Mouse (Mus musculus): Measurements from ENCODE around the gene 2810006K23Rik. TPM values are rescaled to one million over a fixed set of nuclear protein-coding genes. Genes with fewer than 3 reads are reported as not detected.
"Not testable (repeated sequence)": the region's sequence is repeated elsewhere in the genome, so short reads cannot be mapped to it uniquely, and the experiment has no call there.

Gene 2810006K23Rik
- polyA plus RNA-seq, 1 experiment from 2014 or later = 20.2 TPM

DNA sequence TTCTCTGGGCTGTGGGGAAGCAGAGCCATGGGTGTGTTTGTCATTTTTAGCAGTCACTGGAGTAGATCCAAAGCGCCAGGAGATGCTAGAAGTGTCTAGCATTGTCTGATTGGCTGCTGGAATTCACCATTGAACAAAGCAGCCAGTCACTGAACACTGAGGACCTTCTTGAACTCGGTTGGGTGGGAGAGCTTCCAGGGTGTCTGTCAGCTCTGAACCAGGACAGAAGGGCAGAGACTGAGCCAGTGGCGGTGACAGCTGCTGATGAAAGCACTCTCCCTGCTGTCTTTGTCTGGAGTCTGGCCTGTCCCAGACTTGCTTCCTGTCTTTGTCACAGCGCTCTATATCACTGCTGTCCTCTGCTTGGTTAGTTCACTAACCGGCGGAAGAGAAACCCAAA, 6.5 kb downstream of the 2810006K23Rik start:
- H3K4me3 ChIP-seq (ENCODE audit: low read depth, low read length) = no peak overlapping the region
- no peak overlapping the region for H3K9ac ChIP-seq (ENCODE audit: low read length)
- 56% methylated on average over 6 of the region's 6 CpGs for WGBS
- no peaks in the 10 kb centered on the region for H3K9me3 ChIP-seq (ENCODE audit: control insufficient read depth, low read length)
- ATAC-seq (replicated peaks; ENCODE audit: low FRiP score) = peak; percentile 73
- H3K4me2 ChIP-seq (ENCODE audit: low read depth, low read length, severe bottlenecking) = no peak overlapping the region
- no peaks in the 10 kb centered on the region for H3K4me1 ChIP-seq (replicated peaks; ENCODE audit: control insufficient read depth, insufficient read depth, low read length)
- H3K27me3 ChIP-seq (ENCODE audit: control insufficient read depth, insufficient read depth, low read length) = no peaks in the 10 kb centered on the region
- H3K36me3 ChIP-seq (ENCODE audit: control insufficient read depth, insufficient read depth, low read length) = no peaks in the 10 kb centered on the region
- H3K27ac ChIP-seq (ENCODE audit: low read depth, low read length) = peak overlapping the region; percentile 31; the same call in 1 of the 2 replicates
- no peak for DNase-seq (ENCODE audit: low spot score)

DNA sequence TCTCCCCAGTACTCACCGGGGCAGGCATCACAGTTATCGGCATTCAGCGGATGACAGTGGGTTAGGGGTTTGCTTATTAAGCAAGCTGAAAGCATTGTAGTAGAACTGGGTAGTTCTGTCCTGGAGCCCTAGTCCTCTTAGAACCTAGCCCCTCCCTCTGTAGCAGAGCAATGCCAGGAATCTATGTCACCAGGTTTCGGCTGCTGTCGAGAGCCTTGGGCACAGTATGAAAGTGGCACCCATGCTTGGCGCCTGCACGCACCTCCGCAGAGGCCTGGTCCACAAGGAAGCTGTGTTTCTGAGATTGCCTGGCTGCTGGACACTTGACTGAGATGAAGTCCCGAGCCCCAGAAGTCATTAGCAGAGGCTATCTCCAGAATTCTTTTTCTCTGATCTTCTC, 9.2 kb downstream of the 2810006K23Rik start:
- Histone ChIP-seq H3K4me3 (ENCODE audit: low read depth, low read length) (no peak overlapping the region), H3K9me3 (ENCODE audit: control insufficient read depth, low read length) (no peaks in the 10 kb centered on the region), H3K4me1 (replicated peaks; ENCODE audit: control insufficient read depth, insufficient read depth, low read length) (no peaks in the 10 kb centered on the region), H3K27ac (ENCODE audit: low read depth, low read length) (no peak overlapping the region), H3K36me3 (ENCODE audit: control insufficient read depth, insufficient read depth, low read length) (no peaks in the 10 kb centered on the region), H3K4me2 (ENCODE audit: low read depth, low read length, severe bottlenecking) (no peak overlapping the region), H3K9ac (ENCODE audit: low read length) (no peak overlapping the region), H3K27me3 (ENCODE audit: control insufficient read depth, insufficient read depth, low read length) (no peaks in the 10 kb centered on the region)
- DNase-seq (ENCODE audit: low spot score) (no peak), ATAC-seq (replicated peaks; ENCODE audit: low FRiP score) (no peak)
- WGBS = 95% methylated on average over 9 of the region's 9 CpGs

DNA sequence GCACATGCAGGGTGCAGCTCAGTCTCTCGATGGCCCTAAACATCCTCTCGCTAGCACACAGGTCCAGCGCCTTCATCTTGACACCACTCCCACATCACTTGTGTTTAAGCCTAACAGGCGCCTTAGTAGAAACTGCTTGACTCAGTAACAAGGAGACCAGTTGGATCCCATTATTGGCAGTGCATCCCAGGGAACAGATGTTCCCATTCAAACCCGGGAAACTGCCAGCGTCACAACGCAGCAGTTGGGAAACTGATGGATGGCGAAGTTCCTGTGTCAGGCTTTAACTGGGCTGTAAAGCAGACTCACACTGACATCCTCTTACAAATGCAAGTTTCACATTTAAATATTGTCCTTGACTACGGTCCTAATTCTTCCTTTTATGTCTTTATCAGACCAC, 10.0 kb downstream of the 2810006K23Rik start:
- ATAC-seq (replicated peaks; ENCODE audit: low FRiP score) = no peak
- Histone ChIP-seq H3K4me2 (ENCODE audit: low read depth, low read length, severe bottlenecking) (no peak overlapping the region), H3K4me3 (ENCODE audit: low read depth, low read length) (no peak overlapping the region), H3K27me3 (ENCODE audit: control insufficient read depth, insufficient read depth, low read length) (no peaks in the 10 kb centered on the region), H3K27ac (ENCODE audit: low read depth, low read length) (no peak overlapping the region), H3K9me3 (ENCODE audit: control insufficient read depth, low read length) (no peaks in the 10 kb centered on the region), H3K9ac (ENCODE audit: low read length) (no peak overlapping the region), H3K36me3 (ENCODE audit: control insufficient read depth, insufficient read depth, low read length) (no peaks in the 10 kb centered on the region), H3K4me1 (replicated peaks; ENCODE audit: control insufficient read depth, insufficient read depth, low read length) (no peaks in the 10 kb centered on the region)
- DNase-seq (ENCODE audit: low spot score) = no peak
- WGBS = 74% methylated on average over 9 of the region's 9 CpGs

DNA sequence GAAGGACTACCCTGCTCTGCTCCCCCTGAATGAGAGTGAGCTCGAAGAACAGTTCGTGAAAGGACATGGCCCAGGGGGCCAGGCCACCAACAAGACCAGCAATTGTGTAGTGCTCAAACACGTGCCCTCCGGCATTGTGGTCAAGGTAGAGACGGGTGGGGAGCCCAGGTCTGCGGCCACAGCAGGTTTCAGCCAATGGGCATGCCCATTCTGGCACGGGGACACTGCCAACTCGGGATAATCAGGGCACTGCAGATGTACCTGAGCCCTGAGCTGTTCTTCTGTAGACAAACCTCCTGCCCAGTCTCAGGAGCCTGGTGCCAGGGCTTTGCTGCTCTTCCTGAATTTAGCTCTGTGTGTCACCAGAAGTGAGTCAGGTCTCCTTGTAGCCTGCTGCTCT, 10.9 kb downstream of the 2810006K23Rik start:
- WGBS = 92% methylated on average over 8 of the region's 8 CpGs
- Histone ChIP-seq H3K27me3 (ENCODE audit: control insufficient read depth, insufficient read depth, low read length) (no peaks in the 10 kb centered on the region), H3K4me1 (replicated peaks; ENCODE audit: control insufficient read depth, insufficient read depth, low read length) (no peaks in the 10 kb centered on the region), H3K36me3 (ENCODE audit: control insufficient read depth, insufficient read depth, low read length) (no peaks in the 10 kb centered on the region), H3K9ac (ENCODE audit: low read length) (no peak overlapping the region), H3K4me3 (ENCODE audit: low read depth, low read length) (no peak overlapping the region), H3K27ac (ENCODE audit: low read depth, low read length) (no peak overlapping the region), H3K4me2 (ENCODE audit: low read depth, low read length, severe bottlenecking) (no peak overlapping the region), H3K9me3 (ENCODE audit: control insufficient read depth, low read length) (no peaks in the 10 kb centered on the region)
- no peak for ATAC-seq (replicated peaks; ENCODE audit: low FRiP score)
- DNase-seq (ENCODE audit: low spot score) = no peak

DNA sequence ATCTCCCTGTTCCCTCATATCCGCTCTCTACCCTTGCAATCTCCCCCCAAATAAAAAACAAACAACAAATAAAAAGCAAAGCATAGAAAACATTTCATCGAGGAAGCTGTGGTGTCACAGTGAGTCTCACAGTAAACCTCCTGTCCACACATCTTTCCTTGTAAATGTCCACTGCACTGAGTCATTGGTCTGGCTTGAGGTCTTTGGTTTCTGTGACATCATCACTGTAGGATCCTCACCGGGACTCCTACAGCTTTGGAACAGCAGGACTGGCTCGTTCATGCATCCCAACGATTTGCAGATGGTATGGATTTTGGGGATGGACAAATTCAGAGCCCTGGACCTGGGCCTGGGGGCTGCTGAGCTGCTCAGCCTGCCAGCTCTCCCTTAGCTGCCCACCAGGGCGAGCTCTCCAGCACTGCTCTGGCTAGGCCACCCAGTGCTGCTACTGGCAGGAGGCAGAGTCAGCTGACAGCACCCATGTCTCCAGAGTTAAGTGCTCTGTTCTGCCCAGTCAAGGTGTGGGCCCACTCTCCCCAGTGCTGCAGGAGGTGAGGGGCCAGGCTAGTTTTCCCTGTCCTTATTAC, 14.0 kb downstream of the 2810006K23Rik start:
- not testable (repeated sequence) for H3K27me3 ChIP-seq (ENCODE audit: control insufficient read depth, insufficient read depth, low read length); H3K4me2 ChIP-seq (ENCODE audit: low read depth, low read length, severe bottlenecking); H3K27ac ChIP-seq (ENCODE audit: low read depth, low read length); DNase-seq (ENCODE audit: low spot score); H3K4me3 ChIP-seq (ENCODE audit: low read depth, low read length); H3K9ac ChIP-seq (ENCODE audit: low read length); H3K4me1 ChIP-seq (replicated peaks; ENCODE audit: control insufficient read depth, insufficient read depth, low read length); H3K9me3 ChIP-seq (ENCODE audit: control insufficient read depth, low read length)
- H3K36me3 ChIP-seq (ENCODE audit: control insufficient read depth, insufficient read depth, low read length) = peaks cover 11% of the 10 kb centered on the region
- ATAC-seq (replicated peaks; ENCODE audit: low FRiP score) = 0 out of 2 replicates have a peak, but pooled peaks have one; percentile 44
- 71% methylated on average over 6 of the region's 6 CpGs for WGBS

DNA sequence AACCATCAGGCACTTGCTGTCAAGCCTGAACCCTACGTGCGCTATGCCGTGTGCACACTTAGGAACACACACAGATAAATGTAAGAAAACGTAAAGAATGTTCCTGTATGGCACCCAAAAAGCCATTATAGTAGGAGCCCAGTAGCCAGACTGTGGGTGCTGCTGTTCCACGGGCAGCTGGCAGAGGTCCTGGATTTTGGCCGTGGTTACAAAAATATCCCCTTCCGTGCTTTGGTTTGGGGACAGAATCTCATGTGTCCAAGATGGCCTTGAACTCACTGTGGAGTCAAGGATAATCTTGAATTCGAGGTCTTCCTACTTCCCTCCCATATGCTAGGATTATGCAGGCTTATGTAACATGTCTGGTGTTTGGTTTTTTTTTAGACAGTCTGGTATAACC, 15.0 kb downstream of the 2810006K23Rik start:
- Histone ChIP-seq H3K9me3 (ENCODE audit: control insufficient read depth, low read length) (no peaks in the 10 kb centered on the region), H3K27ac (ENCODE audit: low read depth, low read length) (no peak overlapping the region), H3K4me1 (replicated peaks; ENCODE audit: control insufficient read depth, insufficient read depth, low read length) (no peaks in the 10 kb centered on the region), H3K9ac (ENCODE audit: low read length) (no peak overlapping the region), H3K36me3 (ENCODE audit: control insufficient read depth, insufficient read depth, low read length) (peaks cover 11% of the 10 kb centered on the region), H3K27me3 (ENCODE audit: control insufficient read depth, insufficient read depth, low read length) (no peaks in the 10 kb centered on the region), H3K4me3 (ENCODE audit: low read depth, low read length) (no peak overlapping the region), H3K4me2 (ENCODE audit: low read depth, low read length, severe bottlenecking) (no peak overlapping the region)
- ATAC-seq (replicated peaks; ENCODE audit: low FRiP score) = no peak
- no peak for DNase-seq (ENCODE audit: low spot score)
- 83% methylated on average over 8 of the region's 8 CpGs for WGBS

DNA sequence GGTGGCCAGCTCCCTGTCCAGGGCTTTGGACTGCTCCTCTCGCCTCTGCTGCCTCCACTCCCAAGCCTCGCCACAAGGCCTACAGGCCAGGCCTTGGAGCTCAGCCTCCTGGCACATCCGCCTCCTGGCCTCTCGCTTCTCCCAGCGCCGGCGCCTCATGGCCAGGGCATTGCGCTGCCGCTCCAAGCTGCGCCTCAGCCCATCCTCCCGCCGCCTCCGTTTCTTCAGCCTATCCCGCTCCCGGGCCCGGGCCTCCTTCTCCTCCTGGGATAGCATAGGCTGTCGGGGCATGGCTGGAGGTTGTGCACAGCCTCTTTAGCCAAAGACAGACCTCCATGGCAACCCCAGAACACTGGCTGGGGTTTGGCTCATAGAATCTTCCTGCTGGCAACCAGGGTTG, 21.3 kb downstream of the 2810006K23Rik start:
- 94% methylated on average over 17 of the region's 17 CpGs for WGBS
- no peaks in the 10 kb centered on the region for H3K27me3 ChIP-seq (ENCODE audit: control insufficient read depth, insufficient read depth, low read length)
- DNase-seq (ENCODE audit: low spot score) = no peak
- no peak for ATAC-seq (replicated peaks; ENCODE audit: low FRiP score)
- no peak overlapping the region for H3K9ac ChIP-seq (ENCODE audit: low read length)
- H3K27ac ChIP-seq (ENCODE audit: low read depth, low read length) = no peak overlapping the region
- no peak overlapping the region for H3K4me3 ChIP-seq (ENCODE audit: low read depth, low read length)
- H3K36me3 ChIP-seq (ENCODE audit: control insufficient read depth, insufficient read depth, low read length) = peaks cover 26% of the 10 kb centered on the region
- no peaks in the 10 kb centered on the region for H3K9me3 ChIP-seq (ENCODE audit: control insufficient read depth, low read length)
- H3K4me1 ChIP-seq (replicated peaks; ENCODE audit: control insufficient read depth, insufficient read depth, low read length) = peaks cover 11% of the 10 kb centered on the region
- H3K4me2 ChIP-seq (ENCODE audit: low read depth, low read length, severe bottlenecking) = no peak overlapping the region

DNA sequence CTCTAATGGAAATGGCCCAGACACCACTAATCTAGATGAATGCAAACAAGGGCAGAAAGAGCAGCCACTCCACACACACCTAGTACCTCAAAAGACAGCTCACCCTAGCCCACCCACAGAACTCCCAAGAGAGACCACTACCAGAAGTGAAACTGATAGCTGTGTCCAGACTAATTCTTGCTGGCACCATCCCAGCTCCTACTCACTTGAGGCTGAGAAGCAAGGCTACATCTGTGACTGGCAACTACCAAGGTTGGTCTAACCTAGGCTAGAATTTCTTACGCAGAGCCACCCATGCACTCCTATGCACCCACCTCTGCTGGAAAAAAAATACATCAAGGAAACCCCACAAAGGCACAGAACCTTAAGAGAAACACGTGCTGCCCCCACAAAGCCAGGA, 22.5 kb downstream of the 2810006K23Rik start:
- peak overlapping the region; percentile 100; the same call in 1 of the 2 replicates for H3K9ac ChIP-seq (ENCODE audit: low read length)
- peaks cover 20% of the 10 kb centered on the region for H3K36me3 ChIP-seq (ENCODE audit: control insufficient read depth, insufficient read depth, low read length)
- no peak for ATAC-seq (replicated peaks; ENCODE audit: low FRiP score)
- DNase-seq (ENCODE audit: low spot score) = no peak
- peak overlapping the region; percentile 98 for H3K4me3 ChIP-seq (ENCODE audit: low read depth, low read length)
- H3K4me2 ChIP-seq (ENCODE audit: low read depth, low read length, severe bottlenecking) = peak overlapping the region; percentile 90
- peaks cover 11% of the 10 kb centered on the region for H3K4me1 ChIP-seq (replicated peaks; ENCODE audit: control insufficient read depth, insufficient read depth, low read length)
- no peaks in the 10 kb centered on the region for H3K27me3 ChIP-seq (ENCODE audit: control insufficient read depth, insufficient read depth, low read length)
- no peaks in the 10 kb centered on the region for H3K9me3 ChIP-seq (ENCODE audit: control insufficient read depth, low read length)
- H3K27ac ChIP-seq (ENCODE audit: low read depth, low read length) = peak overlapping the region; percentile 99
- WGBS = 80% methylated on average over 2 of the region's 2 CpGs

DNA sequence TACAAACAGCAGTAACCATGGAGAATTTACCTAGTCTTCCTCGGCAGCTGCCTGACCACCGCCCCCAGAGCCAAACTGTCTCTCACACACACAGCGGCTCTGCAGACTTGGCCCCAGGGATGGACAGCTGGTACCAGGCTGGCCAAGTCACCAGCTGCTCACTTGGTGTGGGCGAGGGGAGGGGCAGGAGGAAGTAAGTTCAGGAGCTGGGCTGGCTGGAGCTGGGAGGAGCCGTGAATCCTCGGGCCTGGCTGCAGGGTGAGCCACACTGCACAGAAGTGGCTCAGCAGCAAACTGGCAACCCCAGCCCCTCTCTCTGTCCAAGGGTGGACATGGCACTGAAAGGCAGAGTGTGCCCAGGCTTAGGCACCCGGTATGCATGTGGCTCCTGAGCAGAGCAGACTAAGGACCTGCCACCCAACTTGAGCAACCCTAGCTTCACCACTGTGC, 23.2 kb downstream of the 2810006K23Rik start:
- peak; percentile 82 for DNase-seq (ENCODE audit: low spot score)
- Histone ChIP-seq H3K4me1 (replicated peaks; ENCODE audit: control insufficient read depth, insufficient read depth, low read length) (peaks cover 11% of the 10 kb centered on the region), H3K9me3 (ENCODE audit: control insufficient read depth, low read length) (no peaks in the 10 kb centered on the region), H3K27ac (ENCODE audit: low read depth, low read length) (peak overlapping the region; percentile 99), H3K4me3 (ENCODE audit: low read depth, low read length) (peak overlapping the region; percentile 98), H3K36me3 (ENCODE audit: control insufficient read depth, insufficient read depth, low read length) (peaks cover 20% of the 10 kb centered on the region), H3K9ac (ENCODE audit: low read length) (peak overlapping the region; percentile 100), H3K27me3 (ENCODE audit: control insufficient read depth, insufficient read depth, low read length) (no peaks in the 10 kb centered on the region), H3K4me2 (ENCODE audit: low read depth, low read length, severe bottlenecking) (peak overlapping the region; percentile 90)
- 20% methylated on average over 7 of the region's 7 CpGs for WGBS
- peak; percentile 55 for ATAC-seq (replicated peaks; ENCODE audit: low FRiP score)

All from forebrain, embryonic 11.5 days (tissue).